Mouse (Mus musculus): ENCODE measurements around the gene Pcsk1n.
"Not testable (repeated sequence)": the region's sequence is repeated elsewhere in the genome, so short reads cannot be mapped to it uniquely, and the experiment has no call there.

Gene Pcsk1n

GRCm38 (mm10) chrX:7919601-7920383 lies at the start of gene Pcsk1n:
Pcsk1n (plus strand) TSS chrX:7919822.
- in situ Hi-C loops (cut with MboI; ENCODE audit: low pct_unique_long_range_greater_than_20kb in 1 of 2, low sequenced_read_pairs in 2 of 2, unreplicated experiment in 1 of 2) = loop anchor here in 1 of 2 experiments (10.0 kb wide), 1 partner anchor 185 kb away; no protein-coding TSS in a partner anchor

GRCm38 (mm10) chrX:7869826-7870225 lies 49.8 kb upstream of the Pcsk1n start:
- in situ Hi-C loops (cut with MboI; ENCODE audit: low pct_unique_long_range_greater_than_20kb in 1 of 2, low sequenced_read_pairs in 2 of 2, unreplicated experiment in 1 of 2) = no loop called here

GRCm38 (mm10) chrX:7878007-7878419 lies 41.6 kb upstream of the Pcsk1n start, which contains the start of gene Pim2:
Pim2 (plus strand) TSS chrX:7878262.
- in situ Hi-C loops (cut with MboI; ENCODE audit: low pct_unique_long_range_greater_than_20kb in 1 of 2, low sequenced_read_pairs in 2 of 2, unreplicated experiment in 1 of 2) = no loop called here

GRCm38 (mm10) chrX:7878495-7878894 lies 41.1 kb upstream of the Pcsk1n start:
- in situ Hi-C loops (cut with MboI; ENCODE audit: low pct_unique_long_range_greater_than_20kb in 1 of 2, low sequenced_read_pairs in 2 of 2, unreplicated experiment in 1 of 2) = no loop called here

- in situ Hi-C loops (cut with MboI; ENCODE audit: low pct_unique_long_range_greater_than_20kb in 1 of 2, low sequenced_read_pairs in 2 of 2, unreplicated experiment in 1 of 2) = no loop called here
These were observed 39.8 kb upstream of the Pcsk1n start for GRCm38 (mm10) chrX:7879819-7880218.

- in situ Hi-C loops (cut with MboI; ENCODE audit: low pct_unique_long_range_greater_than_20kb in 1 of 2, low sequenced_read_pairs in 2 of 2, unreplicated experiment in 1 of 2) = no loop called here
These were observed 35.6 kb upstream of the Pcsk1n start, which contains the start of gene Slc35a2 for GRCm38 (mm10) chrX:7883841-7884567. Slc35a2 (plus strand) TSS chrX:7884028.

- in situ Hi-C loops (cut with MboI; ENCODE audit: low pct_unique_long_range_greater_than_20kb in 1 of 2, low sequenced_read_pairs in 2 of 2, unreplicated experiment in 1 of 2) = no loop called here
These were observed 21.4 kb upstream of the Pcsk1n start for GRCm38 (mm10) chrX:7898211-7898610.

- in situ Hi-C loops (cut with MboI; ENCODE audit: low pct_unique_long_range_greater_than_20kb in 1 of 2, low sequenced_read_pairs in 2 of 2, unreplicated experiment in 1 of 2) = no loop called here
These were observed 20.4 kb upstream of the Pcsk1n start, which contains the start of the genes Pqbp1 and Timm17b for GRCm38 (mm10) chrX:7898880-7899874. Pqbp1 (minus strand) TSS chrX:7899269. Timm17b (plus strand) TSS chrX:7899357.

GRCm38 (mm10) chrX:7904441-7904840 lies 15.2 kb upstream of the Pcsk1n start:
- in situ Hi-C loops (cut with MboI; ENCODE audit: low pct_unique_long_range_greater_than_20kb in 1 of 2, low sequenced_read_pairs in 2 of 2, unreplicated experiment in 1 of 2) = no loop called here

GRCm38 (mm10) chrX:7907735-7908134 lies 11.9 kb upstream of the Pcsk1n start, which contains the start of gene Gm10491:
Gm10491 (minus strand) TSS chrX:7907835.
- in situ Hi-C loops (cut with MboI; ENCODE audit: low pct_unique_long_range_greater_than_20kb in 1 of 2, low sequenced_read_pairs in 2 of 2, unreplicated experiment in 1 of 2) = no loop called here

GRCm38 (mm10) chrX:7909242-7909641 lies 10.4 kb upstream of the Pcsk1n start, which contains the start of gene Gm10490:
Gm10490 (plus strand) TSS chrX:7909542.
- in situ Hi-C loops (cut with MboI; ENCODE audit: low pct_unique_long_range_greater_than_20kb in 1 of 2, low sequenced_read_pairs in 2 of 2, unreplicated experiment in 1 of 2) = not testable (repeated sequence)

GRCm38 (mm10) chrX:7910473-7910872 lies 9.1 kb upstream of the Pcsk1n start:
- in situ Hi-C loops (cut with MboI; ENCODE audit: low pct_unique_long_range_greater_than_20kb in 1 of 2, low sequenced_read_pairs in 2 of 2, unreplicated experiment in 1 of 2) = loop anchor here (5.0 kb wide), 1 partner anchor 107 kb away; the partner anchor contains the start of gene Glod5 (in 2 of the 2)

GRCm38 (mm10) chrX:7915669-7916068 lies 4.0 kb upstream of the Pcsk1n start:
- in situ Hi-C loops (cut with MboI; ENCODE audit: low pct_unique_long_range_greater_than_20kb in 1 of 2, low sequenced_read_pairs in 2 of 2, unreplicated experiment in 1 of 2) = not testable (repeated sequence)

GRCm38 (mm10) chrX:7917960-7918359 lies 1.7 kb upstream of the Pcsk1n start:
- in situ Hi-C loops (cut with MboI; ENCODE audit: low pct_unique_long_range_greater_than_20kb in 1 of 2, low sequenced_read_pairs in 2 of 2, unreplicated experiment in 1 of 2) = not testable (repeated sequence)

- in situ Hi-C loops (cut with MboI; ENCODE audit: low pct_unique_long_range_greater_than_20kb in 1 of 2, low sequenced_read_pairs in 2 of 2, unreplicated experiment in 1 of 2) = loop anchor here in 1 of 2 experiments (10.0 kb wide), 1 partner anchor 183 kb away; no protein-coding TSS in a partner anchor
These were observed 2.4 kb downstream of the Pcsk1n start for GRCm38 (mm10) chrX:7922032-7922431.

- in situ Hi-C loops (cut with MboI; ENCODE audit: low pct_unique_long_range_greater_than_20kb in 1 of 2, low sequenced_read_pairs in 2 of 2, unreplicated experiment in 1 of 2) = loop anchor here in 1 of 2 experiments (10.0 kb wide), 1 partner anchor 179 kb away; no protein-coding TSS in a partner anchor
These were observed 6.6 kb downstream of the Pcsk1n start for GRCm38 (mm10) chrX:7926266-7926665.

GRCm38 (mm10) chrX:7927116-7927515 lies 7.5 kb downstream of the Pcsk1n start:
- in situ Hi-C loops (cut with MboI; ENCODE audit: low pct_unique_long_range_greater_than_20kb in 1 of 2, low sequenced_read_pairs in 2 of 2, unreplicated experiment in 1 of 2) = loop anchor here in 1 of 2 experiments (10.0 kb wide), 1 partner anchor 178 kb away; no protein-coding TSS in a partner anchor

Measured in mouse embryonic stem cell (cell line).